In genomic region chr1:156633095-156633494, GRCm38 (mm10) we compare ENCODE assay signal across 9 mouse cellular contexts. TPM values are rescaled to one million over a fixed set of nuclear protein-coding genes. Genes with fewer than 3 reads are reported as not detected.
DNase-seq lines count a peak whose midpoint lies in the region; ATAC-seq and TF ChIP-seq lines count a peak whose summit lies in the region.
"Had no signal": no experiment of that assay in that cellular context is flagged by ENCODE, and none has a peak within 500 bp of the region (broad histone marks: within the 10 kb centered on the region; RNA-seq: fewer than 3 reads in every experiment).

No protein-coding gene starts in this region.

- H3K4me3 ChIP-seq in liver, embryonic 14.5 days (ENCODE audit: insufficient read depth in 1 of 2, low read depth in 2 of 2, low read length in 2 of 2): no peak overlapping the region
- no peak overlapping the region for H3K4me3 ChIP-seq in embryonic facial prominence, embryonic 14.5 days (ENCODE audit: low read depth, low read length)
- H3K4me3 ChIP-seq in kidney, embryonic 16.5 days (ENCODE audit: low read length): no peak overlapping the region
- no peak overlapping the region for H3K4me3 ChIP-seq in neural tube, embryonic 15.5 days (replicated peaks)
- H3K4me3 ChIP-seq: heart, embryonic 13.5 days had no signal

- no peak for TF ChIP-seq EP300 in liver, embryonic 14.5 days (IDR thresholded peaks at IDR 0.05; ENCODE audit: low read depth)

- no peaks in the 10 kb centered on the region for H3K27me3 ChIP-seq in liver, embryonic 14.5 days (ENCODE audit: control insufficient read depth, insufficient read depth, low read length)
- no peaks in the 10 kb centered on the region for H3K27me3 ChIP-seq in embryonic facial prominence, embryonic 14.5 days (replicated peaks; ENCODE audit: control insufficient read depth, insufficient read depth, low read length)
- no peaks in the 10 kb centered on the region for H3K27me3 ChIP-seq in kidney, embryonic 16.5 days (ENCODE audit: insufficient read depth, low read length)
- H3K27me3 ChIP-seq in neural tube, embryonic 15.5 days (replicated peaks): no peaks in the 10 kb centered on the region
- H3K27me3 ChIP-seq: heart, embryonic 13.5 days had no signal

- no peak overlapping the region for H3K4me2 ChIP-seq in liver, embryonic 14.5 days (ENCODE audit: low read depth)
- no peak overlapping the region for H3K4me2 ChIP-seq in embryonic facial prominence, embryonic 14.5 days (ENCODE audit: low read depth, low read length)
- H3K4me2 ChIP-seq in kidney, embryonic 16.5 days (replicated peaks; ENCODE audit: low read depth, low read length): no peak overlapping the region
- H3K4me2 ChIP-seq in neural tube, embryonic 15.5 days: no peak overlapping the region
- H3K4me2 ChIP-seq: heart, embryonic 13.5 days had no signal

- no peak overlapping the region for H3K9ac ChIP-seq in liver, embryonic 14.5 days (replicated peaks)
- H3K9ac ChIP-seq in embryonic facial prominence, embryonic 14.5 days (ENCODE audit: low read depth, low read length): no peak overlapping the region
- H3K9ac ChIP-seq in kidney, embryonic 16.5 days (replicated peaks; ENCODE audit: low read length): no peak overlapping the region
- no peak overlapping the region for H3K9ac ChIP-seq in neural tube, embryonic 15.5 days (replicated peaks)
- H3K9ac ChIP-seq: heart, embryonic 13.5 days had no signal

- DNase-seq in adrenal gland, adult (ENCODE audit: inconsistent age in 2 of 2, low spot score in 1 of 2): peak; percentile 40 to 79
- no peak for DNase-seq in adrenal gland, adult 8-10 months
- DNase-seq in liver, embryonic 14.5 days (ENCODE audit: low read depth in 3 of 3, low spot score in 3 of 3): peak in 1 of 3 experiments; percentile 25
- DNase-seq in liver: no peak
- peak; percentile 83 for DNase-seq in embryonic facial prominence, embryonic 14.5 days (ENCODE audit: low spot score)
- no peak for DNase-seq in layer of hippocampus, adult 9-10 months (ENCODE audit: low spot score)

- ATAC-seq in liver, embryonic 14.5 days (ENCODE audit: insufficient read depth): no peak
- ATAC-seq in embryonic facial prominence, embryonic 14.5 days (ENCODE audit: low read depth): peak; percentile 44; the same call in 1 of the 2 replicates
- ATAC-seq in kidney, embryonic 16.5 days (ENCODE audit: low FRiP score, low TSS enrichment): 0 out of 2 replicates have a peak, but pooled peaks have one; percentile 51
- peak; percentile 45; the same call in 1 of the 2 replicates for ATAC-seq in neural tube, embryonic 15.5 days (ENCODE audit: low FRiP score)

- no peak overlapping the region for H3K27ac ChIP-seq in liver, embryonic 14.5 days
- no peak overlapping the region for H3K27ac ChIP-seq in embryonic facial prominence, embryonic 14.5 days (replicated peaks; ENCODE audit: low read depth, low read length)
- H3K27ac ChIP-seq in kidney, embryonic 16.5 days (ENCODE audit: low read length): no peak overlapping the region
- H3K27ac ChIP-seq in neural tube, embryonic 15.5 days (replicated peaks): no peak overlapping the region
- H3K27ac ChIP-seq: heart, embryonic 13.5 days had no signal

- H3K36me3 ChIP-seq in liver, embryonic 14.5 days (replicated peaks; ENCODE audit: control insufficient read depth, insufficient read depth, low read depth): peaks cover 11% of the 10 kb centered on the region
- peaks cover 76% of the 10 kb centered on the region for H3K36me3 ChIP-seq in embryonic facial prominence, embryonic 14.5 days (ENCODE audit: control insufficient read depth, insufficient read depth, low read length)
- peaks cover 51% of the 10 kb centered on the region for H3K36me3 ChIP-seq in kidney, embryonic 16.5 days (ENCODE audit: insufficient read depth, low read length)
- peaks cover 62% of the 10 kb centered on the region for H3K36me3 ChIP-seq in neural tube, embryonic 15.5 days

- peak; percentile 61 for TF ChIP-seq CTCF in liver, embryonic 14.5 days (IDR thresholded peaks at IDR 0.05; ENCODE audit: low read depth)

- WGBS in liver, embryonic 14.5 days (ENCODE audit: insufficient replicate concordance): 75% methylated on average over 10 of the region's 10 CpGs
- WGBS in embryonic facial prominence, embryonic 14.5 days: 79% methylated on average over 10 of the region's 10 CpGs
- WGBS in kidney, embryonic 16.5 days: 77% methylated on average over 10 of the region's 10 CpGs
- 82% methylated on average over 10 of the region's 10 CpGs for WGBS in neural tube, embryonic 15.5 days

- no peaks in the 10 kb centered on the region for H3K9me3 ChIP-seq in liver, embryonic 14.5 days (ENCODE audit: control insufficient read depth, low read length)
- H3K9me3 ChIP-seq in embryonic facial prominence, embryonic 14.5 days (ENCODE audit: control insufficient read depth, low read length): no peaks in the 10 kb centered on the region
- H3K9me3 ChIP-seq in kidney, embryonic 16.5 days (ENCODE audit: low read length): no peaks in the 10 kb centered on the region
- no peaks in the 10 kb centered on the region for H3K9me3 ChIP-seq in neural tube, embryonic 15.5 days (replicated peaks)

- no peaks in the 10 kb centered on the region for H3K4me1 ChIP-seq in liver, embryonic 14.5 days (replicated peaks; ENCODE audit: control insufficient read depth in 2 of 2, insufficient read depth in 2 of 2, low read length in 1 of 2)
- H3K4me1 ChIP-seq in embryonic facial prominence, embryonic 14.5 days (ENCODE audit: control insufficient read depth, insufficient read depth, low read length): no peaks in the 10 kb centered on the region
- H3K4me1 ChIP-seq in kidney, embryonic 16.5 days (ENCODE audit: insufficient read depth, low read length): no peaks in the 10 kb centered on the region
- H3K4me1 ChIP-seq in neural tube, embryonic 15.5 days: no peaks in the 10 kb centered on the region
- H3K4me1 ChIP-seq: heart, embryonic 13.5 days had no signal

RNA-seq across cellular contexts. Expression of gene Tor3a, which starts 41.1 kb away (rescaled TPM):
- 10 to 100 TPM; 17.9 to 27.9 (median 24.4) TPM for total RNA-seq in adrenal gland, adult 8-10 months (2022)
- polyA plus RNA-seq in liver, embryonic 14.5 days (2012; rRNA removed): 1.7 and 2.2 TPM in 2 replicates
- polyA plus RNA-seq in liver, embryonic 14.5 days (2014; fragmentation: Nextera tagmentation; extraction: Ambion mirVana): 3.0 and 3.4 TPM in 2 replicates
- 9.5 and 10.0 TPM in 2 replicates for polyA plus RNA-seq in embryonic facial prominence, embryonic 14.5 days (2014; fragmentation: Nextera tagmentation; extraction: Ambion mirVana)
- polyA plus RNA-seq in kidney, embryonic 16.5 days (2015; fragmentation: Nextera tagmentation; extraction: Ambion mirVana): 19.5 and 19.6 TPM in 2 replicates
- 3.2 and 5.6 TPM in 2 replicates for polyA plus RNA-seq in neural tube, embryonic 15.5 days (2015; fragmentation: Nextera tagmentation; extraction: Ambion mirVana)

Comparison
In these comparisons a context has a peak if more than half of its experiments do, and no peak if none do; other contexts are left out.
1. DNase-seq: peak in adrenal gland, adult (2 of 2) and embryonic facial prominence, embryonic 14.5 days (single experiment); none in adrenal gland, adult 8-10 months (single experiment), liver (single experiment) and layer of hippocampus, adult 9-10 months (single experiment).